Comparison of ENCODE assay signal across 29 mouse cellular contexts in genomic region chr13:15911263-15911662, GRCm38 (mm10).
"Had no signal": no experiment of that assay in that cellular context is flagged by ENCODE, and none has a peak within 500 bp of the region (broad histone marks: within the 10 kb centered on the region; RNA-seq: fewer than 3 reads in every experiment).

No protein-coding gene starts in this region.

- H3K9me3 ChIP-seq: embryonic facial prominence, embryonic 10.5 days; embryonic facial prominence, embryonic 12.5 days; embryonic facial prominence, embryonic 13.5 days; embryonic facial prominence, embryonic 15.5 days; forebrain, embryonic 10.5 days; forebrain, embryonic 12.5 days; forebrain, embryonic 13.5 days; forebrain, embryonic 15.5 days had no signal

- H3K27ac ChIP-seq: embryonic facial prominence, embryonic 10.5 days; embryonic facial prominence, embryonic 12.5 days; embryonic facial prominence, embryonic 13.5 days; embryonic facial prominence, embryonic 15.5 days; forebrain, embryonic 10.5 days; forebrain, embryonic 12.5 days; forebrain, embryonic 13.5 days; forebrain, embryonic 15.5 days; gastrocnemius, adult 2 months; heart, adult 2 months had no signal

- H3K4me2 ChIP-seq: embryonic facial prominence, embryonic 12.5 days; embryonic facial prominence, embryonic 13.5 days; embryonic facial prominence, embryonic 15.5 days; forebrain, embryonic 12.5 days; forebrain, embryonic 13.5 days; forebrain, embryonic 15.5 days had no signal

- H3K9ac ChIP-seq: embryonic facial prominence, embryonic 12.5 days; embryonic facial prominence, embryonic 13.5 days; embryonic facial prominence, embryonic 15.5 days; forebrain, embryonic 12.5 days; forebrain, embryonic 13.5 days; forebrain, embryonic 15.5 days; forebrain, postnatal 0 days had no signal

- H3K36me3 ChIP-seq: embryonic facial prominence, embryonic 10.5 days; embryonic facial prominence, embryonic 12.5 days; embryonic facial prominence, embryonic 13.5 days; embryonic facial prominence, embryonic 15.5 days; forebrain, embryonic 10.5 days; forebrain, embryonic 12.5 days; forebrain, embryonic 15.5 days had no signal

- ATAC-seq: forebrain, embryonic 13.5 days; forebrain, embryonic 14.5 days; forebrain, embryonic 15.5 days; forebrain, embryonic 16.5 days; forebrain, postnatal 0 days had no signal

- H3K4me3 ChIP-seq: embryonic facial prominence, embryonic 10.5 days; embryonic facial prominence, embryonic 12.5 days; embryonic facial prominence, embryonic 13.5 days; embryonic facial prominence, embryonic 15.5 days; erythroblast, embryonic 14.5 days; forebrain, embryonic 10.5 days; forebrain, embryonic 12.5 days; forebrain, embryonic 13.5 days; forebrain, embryonic 15.5 days; gastrocnemius, adult 2 months; heart, adult 2 months had no signal

- DNase-seq: cerebellum, adult 2 months; cerebellum, adult 8-10 months; cerebellum, adult 9-10 months; cerebellum, adult 9-11 months; cerebellum, postnatal 10 days; cerebellum, postnatal 14 days; cerebellum, postnatal 25 days; cerebellum, postnatal 36 days; embryo, embryonic 11 days; forebrain, postnatal 0 days; gastrocnemius, adult 2 months; gastrocnemius, postnatal 10 days; gastrocnemius, postnatal 14 days; gastrocnemius, postnatal 25 days; gastrocnemius, postnatal 36 days; heart, adult 11 months; heart, adult 18-20 months; heart, adult 2 months had no signal

- H3K4me1 ChIP-seq: embryonic facial prominence, embryonic 10.5 days; embryonic facial prominence, embryonic 12.5 days; embryonic facial prominence, embryonic 13.5 days; embryonic facial prominence, embryonic 15.5 days; forebrain, embryonic 10.5 days; forebrain, embryonic 12.5 days; forebrain, embryonic 13.5 days; forebrain, embryonic 15.5 days had no signal

- H3K27me3 ChIP-seq: embryonic facial prominence, embryonic 12.5 days; embryonic facial prominence, embryonic 13.5 days; embryonic facial prominence, embryonic 15.5 days; forebrain, embryonic 12.5 days; forebrain, embryonic 13.5 days; forebrain, embryonic 15.5 days had no signal
